Mouse (Mus musculus) megakaryocyte, embryonic 14.5 days (primary cell): ENCODE data around the gene Smtnl2.

Experiments used
- FLI1 ChIP-seq: IDR thresholded peaks from 2 replicates; pipeline ENCODE4 v1.6.1; 2012; ENCODE audit warnings: low read length, inconsistent platforms, mixed read lengths
- GATA1 ChIP-seq: IDR thresholded peaks from 3 replicates; pipeline ENCODE4 v1.6.1; 2012; ENCODE audit warnings: mixed read lengths, low read length, inconsistent platforms, borderline replicate concordance

DNA sequence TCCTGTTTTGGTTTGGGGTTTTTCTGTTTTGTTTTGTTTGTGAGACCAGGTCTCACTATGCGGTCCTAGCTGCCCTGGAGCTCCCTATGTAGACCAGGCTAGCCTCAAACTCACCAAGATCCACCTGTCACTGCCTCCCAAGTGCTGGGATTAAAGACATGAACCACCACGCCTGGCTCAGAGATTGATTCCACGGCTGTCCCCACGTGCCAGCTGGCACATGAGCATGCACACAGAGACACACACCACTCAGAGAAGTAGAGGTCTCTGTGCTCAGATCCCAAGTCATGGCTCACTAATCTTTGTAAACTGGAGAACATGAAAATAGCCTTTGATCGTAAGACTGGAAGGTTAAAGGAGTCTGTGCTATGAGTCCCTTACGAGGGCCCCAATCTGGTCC is 7.5 kb upstream of the Smtnl2 start:
- no peak for TF ChIP-seq FLI1
- no peak for TF ChIP-seq GATA1
